Mouse (Mus musculus): ENCODE measurements around the gene Hdac5. TPM values are rescaled to one million over a fixed set of nuclear protein-coding genes. Genes with fewer than 3 reads are reported as not detected.
A peak's percentile ranks its signal among the peaks of the same experiment; 100 is the strongest.

The Hdac5 gene
- polyA plus RNA-seq, 1 experiment from 2014 or later: 45.3 TPM

- peak overlapping the region; percentile 86 for H3K27ac ChIP-seq (ENCODE audit: low read depth, low read length)
- no peaks in the 10 kb centered on the region for H3K36me3 ChIP-seq (ENCODE audit: control insufficient read depth, insufficient read depth, low read length)
- peak overlapping the region; percentile 59; the same call in 1 of the 2 replicates for H3K9ac ChIP-seq (ENCODE audit: low read depth, low read length)
- 47% methylated on average over 11 of the region's 11 CpGs for WGBS (ENCODE audit: insufficient replicate concordance)
- H3K4me3 ChIP-seq (ENCODE audit: low read depth, low read length): peak overlapping the region; percentile 66
- peak overlapping the region; percentile 79 for H3K4me2 ChIP-seq
- H3K4me1 ChIP-seq (ENCODE audit: control insufficient read depth, insufficient read depth, low read length): peaks cover 85% of the 10 kb centered on the region
- H3K27me3 ChIP-seq (ENCODE audit: control insufficient read depth, insufficient read depth, low read length): no peaks in the 10 kb centered on the region
- H3K9me3 ChIP-seq (replicated peaks; ENCODE audit: control insufficient read depth, low read length): no peaks in the 10 kb centered on the region
- no peak for ATAC-seq (replicated peaks; ENCODE audit: insufficient number of reproducible peaks, low FRiP score, low TSS enrichment)
Observed at GRCm38 (mm10) chr11:102215511-102215910, 14.5 kb downstream of the Hdac5 start.

- Histone ChIP-seq H3K9me3 (replicated peaks; ENCODE audit: control insufficient read depth, low read length) (no peaks in the 10 kb centered on the region), H3K4me1 (ENCODE audit: control insufficient read depth, insufficient read depth, low read length) (peaks cover 84% of the 10 kb centered on the region), H3K4me2 (peak overlapping the region; percentile 79), H3K27ac (ENCODE audit: low read depth, low read length) (0 out of 2 replicates have a peak overlapping the region, but pooled peaks have one; percentile 31), H3K9ac (ENCODE audit: low read depth, low read length) (no peak overlapping the region), H3K36me3 (ENCODE audit: control insufficient read depth, insufficient read depth, low read length) (no peaks in the 10 kb centered on the region), H3K27me3 (ENCODE audit: control insufficient read depth, insufficient read depth, low read length) (no peaks in the 10 kb centered on the region), H3K4me3 (ENCODE audit: low read depth, low read length) (no peak overlapping the region)
- WGBS (ENCODE audit: insufficient replicate concordance): 34% methylated on average over 10 of the region's 10 CpGs
- ATAC-seq (replicated peaks; ENCODE audit: insufficient number of reproducible peaks, low FRiP score, low TSS enrichment): no peak
Observed at GRCm38 (mm10) chr11:102214430-102215156, 15.4 kb downstream of the Hdac5 start.

DNA sequence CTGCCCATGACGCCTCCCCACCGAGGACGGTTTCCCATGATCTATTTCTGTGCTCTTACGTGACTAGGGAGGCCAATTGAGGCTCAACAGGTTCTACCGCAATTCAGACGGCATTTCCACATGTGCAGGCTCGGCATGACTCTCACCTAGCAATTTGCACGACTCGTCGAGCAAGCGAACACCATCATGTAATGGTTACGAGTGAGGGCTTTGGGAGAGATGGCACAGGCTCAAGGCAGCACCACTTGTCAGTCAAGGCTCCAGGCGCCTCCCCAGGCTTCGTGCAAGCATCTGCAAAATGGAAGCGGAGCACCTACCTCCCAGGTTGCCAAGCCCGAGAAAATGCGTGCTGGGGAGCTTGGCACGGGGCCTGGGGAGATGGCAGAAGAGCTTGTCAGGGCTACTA lies 18.0 kb downstream of the Hdac5 start:
- WGBS (ENCODE audit: insufficient replicate concordance): 57% methylated on average over 18 of the region's 18 CpGs
- Histone ChIP-seq H3K36me3 (ENCODE audit: control insufficient read depth, insufficient read depth, low read length) (no peaks in the 10 kb centered on the region), H3K27ac (ENCODE audit: low read depth, low read length) (no peak overlapping the region), H3K4me1 (ENCODE audit: control insufficient read depth, insufficient read depth, low read length) (peaks cover 86% of the 10 kb centered on the region), H3K9ac (ENCODE audit: low read depth, low read length) (no peak overlapping the region), H3K4me2 (no peak overlapping the region), H3K4me3 (ENCODE audit: low read depth, low read length) (no peak overlapping the region), H3K27me3 (ENCODE audit: control insufficient read depth, insufficient read depth, low read length) (no peaks in the 10 kb centered on the region), H3K9me3 (replicated peaks; ENCODE audit: control insufficient read depth, low read length) (no peaks in the 10 kb centered on the region)
- no peak for ATAC-seq (replicated peaks; ENCODE audit: insufficient number of reproducible peaks, low FRiP score, low TSS enrichment)

- H3K4me2 ChIP-seq: no peak overlapping the region
- no peak overlapping the region for H3K9ac ChIP-seq (ENCODE audit: low read depth, low read length)
- H3K4me3 ChIP-seq (ENCODE audit: low read depth, low read length): no peak overlapping the region
- H3K9me3 ChIP-seq (replicated peaks; ENCODE audit: control insufficient read depth, low read length): no peaks in the 10 kb centered on the region
- ATAC-seq (replicated peaks; ENCODE audit: insufficient number of reproducible peaks, low FRiP score, low TSS enrichment): no peak
- WGBS (ENCODE audit: insufficient replicate concordance): 51% methylated on average over 5 of the region's 5 CpGs
- no peaks in the 10 kb centered on the region for H3K27me3 ChIP-seq (ENCODE audit: control insufficient read depth, insufficient read depth, low read length)
- H3K36me3 ChIP-seq (ENCODE audit: control insufficient read depth, insufficient read depth, low read length): peaks cover 5% of the 10 kb centered on the region; the same call in 1 of the 2 replicates
- peak overlapping the region; percentile 41; the same call in 1 of the 2 replicates for H3K27ac ChIP-seq (ENCODE audit: low read depth, low read length)
- H3K4me1 ChIP-seq (ENCODE audit: control insufficient read depth, insufficient read depth, low read length): peaks cover 87% of the 10 kb centered on the region
Observed at GRCm38 (mm10) chr11:102211011-102211410, 19.0 kb downstream of the Hdac5 start.

- ATAC-seq (replicated peaks; ENCODE audit: insufficient number of reproducible peaks, low FRiP score, low TSS enrichment): no peak
- no peak overlapping the region for H3K4me2 ChIP-seq
- no peak overlapping the region for H3K27ac ChIP-seq (ENCODE audit: low read depth, low read length)
- no peak overlapping the region for H3K4me3 ChIP-seq (ENCODE audit: low read depth, low read length)
- no peaks in the 10 kb centered on the region for H3K27me3 ChIP-seq (ENCODE audit: control insufficient read depth, insufficient read depth, low read length)
- no peak overlapping the region for H3K9ac ChIP-seq (ENCODE audit: low read depth, low read length)
- 64% methylated on average over 3 of the region's 3 CpGs for WGBS (ENCODE audit: insufficient replicate concordance)
- peaks cover 5% of the 10 kb centered on the region; the same call in 1 of the 2 replicates for H3K36me3 ChIP-seq (ENCODE audit: control insufficient read depth, insufficient read depth, low read length)
- peaks cover 84% of the 10 kb centered on the region for H3K4me1 ChIP-seq (ENCODE audit: control insufficient read depth, insufficient read depth, low read length)
- H3K9me3 ChIP-seq (replicated peaks; ENCODE audit: control insufficient read depth, low read length): no peaks in the 10 kb centered on the region
Observed at GRCm38 (mm10) chr11:102210185-102210584, 19.8 kb downstream of the Hdac5 start.

DNA sequence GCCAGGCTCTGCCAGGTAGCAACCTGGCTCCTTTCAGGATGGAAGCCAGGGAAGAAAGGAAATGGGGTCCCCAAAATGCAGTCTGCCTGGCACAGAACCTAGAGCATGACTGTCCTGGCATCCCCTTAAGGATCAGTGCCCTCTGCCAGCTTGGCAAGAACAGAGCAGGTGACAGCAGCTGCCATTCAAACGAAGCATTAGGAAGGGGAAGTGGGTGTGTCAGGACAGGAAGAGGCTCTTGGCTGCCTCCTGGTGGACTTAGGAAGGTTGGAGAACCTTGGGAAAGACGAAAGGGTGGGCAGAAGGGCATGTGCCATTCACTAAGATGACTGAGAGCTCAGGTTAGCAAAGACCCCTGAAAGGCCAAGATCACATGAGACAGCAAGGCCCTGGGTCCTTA lies 20.2 kb downstream of the Hdac5 start:
- ATAC-seq (replicated peaks; ENCODE audit: insufficient number of reproducible peaks, low FRiP score, low TSS enrichment): no peak
- Histone ChIP-seq H3K4me2 (no peak overlapping the region; the same call in 1 of the 2 replicates), H3K4me1 (ENCODE audit: control insufficient read depth, insufficient read depth, low read length) (peaks cover 84% of the 10 kb centered on the region), H3K9ac (ENCODE audit: low read depth, low read length) (no peak overlapping the region), H3K9me3 (replicated peaks; ENCODE audit: control insufficient read depth, low read length) (no peaks in the 10 kb centered on the region), H3K36me3 (ENCODE audit: control insufficient read depth, insufficient read depth, low read length) (peaks cover 5% of the 10 kb centered on the region; the same call in 1 of the 2 replicates), H3K27ac (ENCODE audit: low read depth, low read length) (no peak overlapping the region), H3K27me3 (ENCODE audit: control insufficient read depth, insufficient read depth, low read length) (no peaks in the 10 kb centered on the region), H3K4me3 (ENCODE audit: low read depth, low read length) (no peak overlapping the region)
- 34% methylated on average over 2 of the region's 2 CpGs for WGBS (ENCODE audit: insufficient replicate concordance)

DNA sequence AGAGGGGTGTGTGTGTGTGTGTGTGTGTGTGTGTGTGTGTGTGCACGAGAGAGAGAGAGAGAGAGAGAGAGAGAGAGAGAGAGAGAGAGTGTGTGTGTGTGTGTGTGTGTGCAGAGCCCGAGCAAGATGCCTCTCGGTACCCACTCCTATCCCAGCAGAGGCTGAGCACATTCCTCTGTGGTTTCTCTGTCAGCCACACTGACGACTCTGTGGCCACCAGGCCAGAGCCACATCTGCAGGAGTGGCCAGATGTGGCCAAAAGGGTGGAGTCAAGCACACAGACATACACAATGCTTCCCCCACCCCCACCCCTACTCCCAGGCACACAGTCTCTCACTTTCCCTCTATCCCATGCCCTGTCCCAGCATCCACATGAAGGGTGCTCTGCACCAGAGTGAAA lies 21.1 kb downstream of the Hdac5 start:
- Histone ChIP-seq H3K4me2 (no peak overlapping the region), H3K4me1 (ENCODE audit: control insufficient read depth, insufficient read depth, low read length) (peaks cover 83% of the 10 kb centered on the region), H3K27ac (ENCODE audit: low read depth, low read length) (0 out of 2 replicates have a peak overlapping the region, but pooled peaks have one; percentile 29), H3K9ac (ENCODE audit: low read depth, low read length) (peak overlapping the region; percentile 39; the same call in 1 of the 2 replicates), H3K4me3 (ENCODE audit: low read depth, low read length) (no peak overlapping the region), H3K9me3 (replicated peaks; ENCODE audit: control insufficient read depth, low read length) (no peaks in the 10 kb centered on the region), H3K36me3 (ENCODE audit: control insufficient read depth, insufficient read depth, low read length) (peaks cover 8% of the 10 kb centered on the region; the same call in 1 of the 2 replicates), H3K27me3 (ENCODE audit: control insufficient read depth, insufficient read depth, low read length) (no peaks in the 10 kb centered on the region)
- WGBS (ENCODE audit: insufficient replicate concordance): 41% methylated on average over 3 of the region's 4 CpGs
- ATAC-seq (replicated peaks; ENCODE audit: insufficient number of reproducible peaks, low FRiP score, low TSS enrichment): no peak

DNA sequence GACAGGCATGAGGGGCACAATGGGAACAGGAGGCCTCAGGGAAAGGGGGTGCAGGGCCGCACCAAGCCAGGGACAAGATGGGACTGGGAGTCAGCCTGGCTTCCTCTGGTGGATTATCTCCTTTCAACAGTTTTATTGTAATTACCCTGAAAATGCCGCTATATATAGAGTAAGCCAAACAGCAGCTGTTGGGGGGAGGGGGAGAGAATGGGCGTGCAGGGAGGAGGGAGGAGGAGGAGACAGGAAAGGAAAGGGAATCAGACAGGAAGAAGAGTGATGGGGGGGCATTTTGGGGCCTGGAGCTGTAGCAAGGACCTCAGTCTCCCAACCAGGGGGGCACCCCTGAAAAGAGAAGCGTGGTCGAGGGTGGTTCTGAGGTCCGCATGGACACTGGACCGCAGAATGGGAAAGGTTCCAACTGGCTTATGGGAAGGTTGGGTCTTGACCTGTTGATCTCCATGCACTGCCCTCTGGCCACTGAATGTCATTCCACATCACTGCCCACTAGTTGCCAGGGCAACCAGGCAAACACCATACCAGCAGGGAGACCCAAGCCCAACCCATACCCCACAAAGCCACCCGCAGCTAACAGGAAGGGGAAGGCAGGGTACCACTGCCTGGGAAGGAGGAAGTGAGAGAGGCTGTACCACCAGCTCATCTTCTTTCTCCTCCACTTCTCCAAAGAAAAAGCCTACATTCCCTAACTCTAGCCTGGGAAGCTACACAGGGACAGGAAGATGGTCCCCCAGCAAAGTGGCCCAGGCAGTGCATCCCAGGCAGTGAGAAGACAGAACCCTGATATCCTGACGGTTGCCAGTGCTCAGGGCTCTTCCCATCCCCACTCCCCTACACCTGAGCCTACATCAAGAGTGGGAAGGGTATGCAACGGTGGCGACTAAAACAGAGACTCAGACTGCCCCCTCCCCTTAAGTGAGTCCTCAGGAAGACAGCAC lies 21.9 kb downstream of the Hdac5 start:
- H3K27ac ChIP-seq (ENCODE audit: low read depth, low read length): 0 out of 2 replicates have a peak overlapping the region, but pooled peaks have one; percentile 46
- peaks cover 10% of the 10 kb centered on the region for H3K36me3 ChIP-seq (ENCODE audit: control insufficient read depth, insufficient read depth, low read length)
- no peak overlapping the region for H3K4me3 ChIP-seq (ENCODE audit: low read depth, low read length)
- peaks cover 76% of the 10 kb centered on the region for H3K4me1 ChIP-seq (ENCODE audit: control insufficient read depth, insufficient read depth, low read length)
- no peaks in the 10 kb centered on the region for H3K27me3 ChIP-seq (ENCODE audit: control insufficient read depth, insufficient read depth, low read length)
- H3K9ac ChIP-seq (ENCODE audit: low read depth, low read length): no peak overlapping the region
- no peaks in the 10 kb centered on the region for H3K9me3 ChIP-seq (replicated peaks; ENCODE audit: control insufficient read depth, low read length)
- no peak for ATAC-seq (replicated peaks; ENCODE audit: insufficient number of reproducible peaks, low FRiP score, low TSS enrichment)
- H3K4me2 ChIP-seq: peak overlapping the region; percentile 38
- WGBS (ENCODE audit: insufficient replicate concordance): 45% methylated on average over 11 of the region's 11 CpGs

All from heart, embryonic 11.5 days (tissue).